Mouse (Mus musculus) forebrain, postnatal 0 days (tissue): ENCODE measurements around the gene Tcta. TPM values are rescaled to one million over a fixed set of nuclear protein-coding genes. Genes with fewer than 3 reads are reported as not detected.
"Not testable (repeated sequence)": the region's sequence is repeated elsewhere in the genome, so short reads cannot be mapped to it uniquely, and the experiment has no call there.

Source experiments
- ATAC-seq: fragments of 200-750 bp; cut with Nextera tagmentation; 2 replicates; pipeline ENCODE4 v1.8.0; 2017; ENCODE audit warnings: mild to moderate bottlenecking, moderate library complexity
- DNase-seq: peaks from one replicate; pipeline ENCODE4 v3.0.0-alpha.2; 2015
- H3K27ac ChIP-seq: fragments of 300-500 bp; sonication (generic); 2 replicates; pipeline ENCODE4 v1.5.1; 2014; ENCODE audit warnings: low read depth, mild to moderate bottlenecking, antibody characterized with exemption, low read length, moderate library complexity, mixed read lengths
- H3K27me3 ChIP-seq: fragments of 300-500 bp; sonication (generic); 2 replicates; pipeline ENCODE4 v1.6.1; 2014; ENCODE audit warnings: mild to moderate bottlenecking, low read length, mixed read lengths; ENCODE audit not compliant: insufficient read depth
- H3K36me3 ChIP-seq: fragments of 300-500 bp; sonication (generic); 2 replicates; pipeline ENCODE4 v1.6.1; 2014; ENCODE audit warnings: mild to moderate bottlenecking, moderate library complexity; ENCODE audit not compliant: insufficient read depth
- H3K4me1 ChIP-seq: fragments of 300-500 bp; sonication (generic); 2 replicates; pipeline ENCODE4 v1.6.1; 2014; ENCODE audit warnings: antibody characterized with exemption; ENCODE audit not compliant: insufficient read depth
- H3K4me2 ChIP-seq: fragments of 300-500 bp; sonication (generic); 2 replicates; pipeline ENCODE4 v1.6.1; 2014; ENCODE audit warnings: low read depth, mild to moderate bottlenecking, moderate library complexity
- H3K4me3 ChIP-seq: fragments of 300-500 bp; sonication (generic); 2 replicates; pipeline ENCODE4 v1.5.1; 2014; ENCODE audit warnings: low read depth, low read length, mixed read lengths
- H3K9ac ChIP-seq: fragments of 300-500 bp; sonication (generic); 2 replicates; pipeline ENCODE4 v1.6.1; 2014; ENCODE audit warnings: mild to moderate bottlenecking
- H3K9me3 ChIP-seq: fragments of 300-500 bp; sonication (generic); 2 replicates; pipeline ENCODE4 v1.6.1; 2016; ENCODE audit warnings: low read length
- CTCF ChIP-seq: sonication (generic); IDR thresholded peaks from 2 replicates; pipeline ENCODE4 v1.5.1; 2016; ENCODE audit warnings: antibody characterized with exemption, control low read depth, low read depth
- WGBS: fragments of 180-500 bp; shearing (Covaris S2); extraction: QIAGEN DNeasy Blood & Tissue Kit; methylation state at CpG from one replicate; pipeline ENCODE4 v1.1.7; 2014; 5-methylcytosine and 5-hydroxymethylcytosine counted together
- polyA plus RNA-seq: library from polyadenylated mRNA; unstranded; fragments of >200 nt; fragmentation: Nextera tagmentation; extraction: Ambion mirVana; gene quantifications from 2 replicates; pipeline ENCODE4 v1.2.1, GENCODE M21; 2015
- total RNA-seq: library from RNA; depleted of rRNA; stranded (reverse); fragments of >200 nt; gene quantifications from 2 replicates; pipeline ENCODE4 v1.2.3, GENCODE M21; 2014

Tcta gene
- total and polyA plus RNA-seq, 2 experiments from 2014 or later: 50.0 to 66.2 TPM

- no peaks in the 10 kb centered on the region for H3K27me3 ChIP-seq
- peak within 1 kb of the TSS; percentile 80 for H3K4me2 ChIP-seq
- H3K4me3 ChIP-seq: peak within 1 kb of the TSS; percentile 50
- H3K27ac ChIP-seq: peak within 1 kb of the TSS; percentile 85
- peak within 1 kb of the TSS; percentile 70 for H3K9ac ChIP-seq
- H3K4me1 ChIP-seq: peaks cover 13% of the 10 kb centered on the region
- under 1% methylated on average over 49 of the region's 49 CpGs for WGBS
- ATAC-seq (peak; percentile 98), DNase-seq (peak; percentile 92)
- TF ChIP-seq CTCF: peak; percentile 12
- no peaks in the 10 kb centered on the region for H3K9me3 ChIP-seq
- H3K36me3 ChIP-seq: peaks cover 20% of the 10 kb centered on the region
These were observed 33.2 kb upstream of the Tcta start, which contains the start of gene Gpx1 for GRCm38 (mm10) chr9:108338886-108339781. TSS of gene Gpx1 (plus strand) at chr9:108338903.

- H3K36me3 ChIP-seq: peaks cover 26% of the 10 kb centered on the region
- H3K4me3 ChIP-seq: peak overlapping the region; percentile 50
- no peaks in the 10 kb centered on the region for H3K27me3 ChIP-seq
- peak overlapping the region; percentile 85 for H3K27ac ChIP-seq
- DNase-seq (no peak), ATAC-seq (no peak; the same call in 1 of the 2 replicates)
- no peaks in the 10 kb centered on the region for H3K9me3 ChIP-seq
- WGBS: 20% methylated on average over 6 of the region's 6 CpGs
- peak overlapping the region; percentile 80 for H3K4me2 ChIP-seq
- peaks cover 13% of the 10 kb centered on the region for H3K4me1 ChIP-seq
- no peak for TF ChIP-seq CTCF
- peak overlapping the region; percentile 70; the same call in 1 of the 2 replicates for H3K9ac ChIP-seq
These were observed 32.6 kb upstream of the Tcta start for GRCm38 (mm10) chr9:108338551-108338885.

GRCm38 (mm10) chr9:108337848-108338550 is 32.0 kb upstream of the Tcta start:
- peak overlapping the region; percentile 85; the same call in 1 of the 2 replicates for H3K27ac ChIP-seq
- H3K9ac ChIP-seq: no peak overlapping the region
- 67% methylated on average over 10 of the region's 10 CpGs for WGBS
- TF ChIP-seq CTCF: no peak
- H3K9me3 ChIP-seq: no peaks in the 10 kb centered on the region
- H3K36me3 ChIP-seq: peaks cover 29% of the 10 kb centered on the region
- no peak overlapping the region for H3K4me3 ChIP-seq
- no peaks in the 10 kb centered on the region for H3K27me3 ChIP-seq
- H3K4me1 ChIP-seq: peaks cover 13% of the 10 kb centered on the region
- DNase-seq (no peak), ATAC-seq (no peak)
- H3K4me2 ChIP-seq: peak overlapping the region; percentile 80

- WGBS: 92% methylated on average over 2 of the region's 2 CpGs
These were observed 19.9 kb upstream of the Tcta start for GRCm38 (mm10) chr9:108325811-108326210.

GRCm38 (mm10) chr9:108324784-108325183 is 18.8 kb upstream of the Tcta start:
- DNase-seq (peak; percentile 13), ATAC-seq (no peak)
- no peak for TF ChIP-seq CTCF
- Histone ChIP-seq H3K4me3 (no peak overlapping the region), H3K9ac (no peak overlapping the region), H3K4me2 (no peak overlapping the region), H3K4me1 (no peaks in the 10 kb centered on the region), H3K9me3 (no peaks in the 10 kb centered on the region), H3K27me3 (no peaks in the 10 kb centered on the region), H3K36me3 (peaks cover 18% of the 10 kb centered on the region), H3K27ac (no peak overlapping the region)
- 76% methylated on average over 1 of the region's 1 CpGs for WGBS

More at GRCm38 (mm10) chr9:108325811-108326210, 19.9 kb upstream of the Tcta start:
- ATAC-seq (no peak), DNase-seq (no peak)
- no peak overlapping the region for H3K4me3 ChIP-seq
- H3K27me3 ChIP-seq: no peaks in the 10 kb centered on the region
- H3K4me2 ChIP-seq: no peak overlapping the region
- no peak overlapping the region for H3K27ac ChIP-seq
- no peak for TF ChIP-seq CTCF
- no peaks in the 10 kb centered on the region for H3K9me3 ChIP-seq
- H3K9ac ChIP-seq: no peak overlapping the region
- peaks cover 19% of the 10 kb centered on the region for H3K36me3 ChIP-seq
- no peaks in the 10 kb centered on the region for H3K4me1 ChIP-seq

- not testable (repeated sequence) for H3K9me3 ChIP-seq, H3K9ac ChIP-seq, H3K36me3 ChIP-seq, H3K27me3 ChIP-seq, H3K4me1 ChIP-seq, H3K4me3 ChIP-seq, H3K27ac ChIP-seq, ATAC-seq, H3K4me2 ChIP-seq, DNase-seq
- 92% methylated on average over 7 of the region's 7 CpGs for WGBS
These were observed 16.1 kb upstream of the Tcta start for GRCm38 (mm10) chr9:108322054-108322453.

- no peak for ATAC-seq
- no peak overlapping the region for H3K4me2 ChIP-seq
- 62% methylated on average over 2 of the region's 2 CpGs for WGBS
- H3K9me3 ChIP-seq: no peaks in the 10 kb centered on the region
- no peak overlapping the region for H3K27ac ChIP-seq
- no peak for TF ChIP-seq CTCF
- no peaks in the 10 kb centered on the region for H3K27me3 ChIP-seq
- H3K4me3 ChIP-seq: no peak overlapping the region
- DNase-seq: no peak
- no peak overlapping the region for H3K9ac ChIP-seq
- H3K36me3 ChIP-seq: no peaks in the 10 kb centered on the region
- H3K4me1 ChIP-seq: no peaks in the 10 kb centered on the region
These were observed 12.5 kb upstream of the Tcta start for GRCm38 (mm10) chr9:108318462-108318861.
